Comparison of ENCODE assay signal across 11 mouse cellular contexts in genomic region chr19:57363538-57363937, GRCm38 (mm10). TPM values are rescaled to one million over a fixed set of nuclear protein-coding genes. Genes with fewer than 3 reads are reported as not detected.
DNase-seq lines count a peak whose midpoint lies in the region; ATAC-seq lines count a peak whose summit lies in the region.
"Had no signal": no experiment of that assay in that cellular context is flagged by ENCODE, and none has a peak within 500 bp of the region (broad histone marks: within the 10 kb centered on the region; RNA-seq: fewer than 3 reads in every experiment).

No protein-coding gene starts in this region.

- peak overlapping the region; percentile 57 for H3K4me2 ChIP-seq in neural tube, embryonic 12.5 days (replicated peaks)
- peak overlapping the region; percentile 79 for H3K4me2 ChIP-seq in liver, embryonic 16.5 days (ENCODE audit: low read depth, low read length)

- H3K9ac ChIP-seq in neural tube, embryonic 12.5 days = no peak overlapping the region
- no peak overlapping the region for H3K9ac ChIP-seq in liver, embryonic 16.5 days (ENCODE audit: low read depth, low read length)

- ATAC-seq in neural tube, embryonic 12.5 days (ENCODE audit: low FRiP score, low read depth) = no peak
- no peak for ATAC-seq in liver, embryonic 16.5 days (ENCODE audit: low read depth)

- peak; percentile 74 for DNase-seq in heart, embryonic 10.5 days (ENCODE audit: low spot score)
- no peak for DNase-seq in heart, adult 8-10 months (ENCODE audit: low spot score)
- no peak for DNase-seq in neural tube, embryonic 10.5 days (ENCODE audit: extremely low spot score, low spot score)
- no peak for DNase-seq in left cerebral cortex, postnatal 36 days (ENCODE audit: low spot score in 2 of 2)
- no peak for DNase-seq in gastrocnemius, postnatal 14 days
- no peak for DNase-seq in thymus, postnatal 10 days (ENCODE audit: low spot score in 2 of 2)
- DNase-seq: cerebellum, postnatal 36 days; gastrocnemius, postnatal 25 days; layer of hippocampus, postnatal 36 days had no signal

- intact Hi-C loops in left cerebral cortex, postnatal 36 days (cut with DNase I) = no loop called here
- intact Hi-C loops in gastrocnemius, postnatal 14 days (cut with DNase I; ENCODE audit: low total_unique reads) = no loop called here

- no peaks in the 10 kb centered on the region for H3K27me3 ChIP-seq in heart, embryonic 10.5 days (ENCODE audit: insufficient read depth, poor library complexity, severe bottlenecking)
- no peaks in the 10 kb centered on the region for H3K27me3 ChIP-seq in neural tube, embryonic 12.5 days (replicated peaks)
- no peaks in the 10 kb centered on the region for H3K27me3 ChIP-seq in liver, embryonic 16.5 days (ENCODE audit: control insufficient read depth, insufficient read depth, low read depth, low read length)

- peaks cover 75% of the 10 kb centered on the region for H3K4me1 ChIP-seq in heart, embryonic 10.5 days
- peaks cover 47% of the 10 kb centered on the region for H3K4me1 ChIP-seq in neural tube, embryonic 12.5 days
- peaks cover 69% of the 10 kb centered on the region for H3K4me1 ChIP-seq in liver, embryonic 16.5 days (ENCODE audit: control insufficient read depth, low read depth, low read length)

- WGBS in heart, embryonic 10.5 days = 91% methylated on average over 7 of the region's 7 CpGs
- 92% methylated on average over 7 of the region's 7 CpGs for WGBS in neural tube, embryonic 12.5 days
- 75% methylated on average over 7 of the region's 7 CpGs for WGBS in liver, embryonic 16.5 days (ENCODE audit: insufficient replicate concordance)

- H3K9me3 ChIP-seq in heart, embryonic 10.5 days = no peaks in the 10 kb centered on the region
- no peaks in the 10 kb centered on the region for H3K9me3 ChIP-seq in neural tube, embryonic 12.5 days
- no peaks in the 10 kb centered on the region for H3K9me3 ChIP-seq in liver, embryonic 16.5 days (replicated peaks; ENCODE audit: control insufficient read depth, low read length)

- peak overlapping the region; percentile 42; the same call in 1 of the 2 replicates for H3K27ac ChIP-seq in heart, embryonic 10.5 days
- no peak overlapping the region for H3K27ac ChIP-seq in neural tube, embryonic 12.5 days
- peak overlapping the region; percentile 22 for H3K27ac ChIP-seq in liver, embryonic 16.5 days (ENCODE audit: low read length)

- H3K36me3 ChIP-seq in heart, embryonic 10.5 days = peaks cover 3% of the 10 kb centered on the region
- peaks cover 8% of the 10 kb centered on the region; the same call in 1 of the 2 replicates for H3K36me3 ChIP-seq in neural tube, embryonic 12.5 days
- no peaks in the 10 kb centered on the region for H3K36me3 ChIP-seq in liver, embryonic 16.5 days (ENCODE audit: control insufficient read depth, insufficient read depth)

- H3K4me3 ChIP-seq in heart, embryonic 10.5 days = peak overlapping the region; percentile 35; the same call in 1 of the 2 replicates
- H3K4me3 ChIP-seq in neural tube, embryonic 12.5 days = no peak overlapping the region
- H3K4me3 ChIP-seq in liver, embryonic 16.5 days (ENCODE audit: low read depth, low read length) = peak overlapping the region; percentile 44; the same call in 1 of the 2 replicates

RNA-seq across cellular contexts. Expression of gene Fam160b1, which starts 3.1 kb away (rescaled TPM):
- 11.2 and 11.8 TPM in 2 replicates for polyA plus RNA-seq in heart, embryonic 10.5 days (2016; fragmentation: Nextera tagmentation; extraction: Ambion mirVana)
- 10 to 100 TPM in 3 of 4 experiments, 1 to 10 TPM in 1; 9.8 to 11.6 (median 10.8) TPM for total RNA-seq in heart, adult 8-10 months (2022)
- 16.2 and 19.3 TPM in 2 replicates for polyA plus RNA-seq in neural tube, embryonic 12.5 days (2016; fragmentation: Nextera tagmentation; extraction: Ambion mirVana)
- 5.6 and 7.2 TPM in 2 replicates for polyA plus RNA-seq in liver, embryonic 16.5 days (2015; fragmentation: Nextera tagmentation; extraction: Ambion mirVana)
- 10 to 100 TPM; 23.4 to 24.3 TPM for total RNA-seq in left cerebral cortex, postnatal 36 days (2021)
- 1 to 10 TPM; 8.1 to 8.6 TPM for total RNA-seq in gastrocnemius, postnatal 14 days (2021)

RNA-seq across cellular contexts. Expression of gene Ablim1, which starts 48.8 kb away (rescaled TPM):
- polyA plus RNA-seq in heart, embryonic 10.5 days (2016; fragmentation: Nextera tagmentation; extraction: Ambion mirVana) = 41.9 and 60.6 TPM in 2 replicates
- total RNA-seq in heart, adult 8-10 months (2022) = 100 to 1,000 TPM; 450 to 472 (median 462) TPM
- 34.0 and 34.9 TPM in 2 replicates for polyA plus RNA-seq in neural tube, embryonic 12.5 days (2016; fragmentation: Nextera tagmentation; extraction: Ambion mirVana)
- 9.0 and 12.4 TPM in 2 replicates for polyA plus RNA-seq in liver, embryonic 16.5 days (2015; fragmentation: Nextera tagmentation; extraction: Ambion mirVana)
- total RNA-seq in left cerebral cortex, postnatal 36 days (2021) = 100 to 1,000 TPM in 1 of 2 experiments, 10 to 100 TPM in 1; 98.4 to 129 TPM
- 10 to 100 TPM; 50.6 to 57.8 TPM for total RNA-seq in gastrocnemius, postnatal 14 days (2021)
